Mouse (Mus musculus) ES-Bruce4 (cell line): ENCODE measurements around the gene Nr2c2. TPM values are rescaled to one million over a fixed set of nuclear protein-coding genes. Genes with fewer than 3 reads are reported as not detected.

ENCODE experiments used
- H3K27ac ChIP-seq: 2 replicates; pipeline ENCODE4 v1.5.1; 2012; ENCODE audit warnings: low read length, inconsistent platforms; ENCODE audit not compliant: insufficient read depth
- H3K27me3 ChIP-seq: 2 replicates; pipeline ENCODE4 v1.6.1; 2012; ENCODE audit warnings: mild to moderate bottlenecking, low read length, inconsistent platforms; ENCODE audit not compliant: control insufficient read depth, poor library complexity, insufficient read depth, severe bottlenecking
- H3K36me3 ChIP-seq: 2 replicates; pipeline ENCODE4 v1.6.1; 2012; ENCODE audit warnings: inconsistent platforms, mild to moderate bottlenecking, low read length, moderate library complexity; ENCODE audit not compliant: control insufficient read depth, poor library complexity, insufficient read depth, severe bottlenecking
- H3K4me1 ChIP-seq: one replicate; pipeline ENCODE4 v1.8.1; 2011; ENCODE audit warnings: low read length; ENCODE audit not compliant: control insufficient read depth, insufficient read depth
- H3K4me3 ChIP-seq: 2 replicates; pipeline ENCODE4 v1.5.1; 2011; ENCODE audit warnings: low read depth, mild to moderate bottlenecking, low read length
- H3K9ac ChIP-seq: 2 replicates; pipeline ENCODE4 v1.6.1; 2012; ENCODE audit warnings: low read depth, mild to moderate bottlenecking, inconsistent platforms; ENCODE audit not compliant: poor library complexity, severe bottlenecking
- H3K9me3 ChIP-seq: replicated peaks from 2 replicates; pipeline ENCODE4 v1.6.1; 2012; ENCODE audit warnings: mild to moderate bottlenecking, low read length, inconsistent platforms; ENCODE audit not compliant: control insufficient read depth, poor library complexity, insufficient read depth, severe bottlenecking
- CTCF ChIP-seq: IDR thresholded peaks from one replicate; pipeline ENCODE4 v1.8.1; 2011; ENCODE audit warnings: low read depth, low read length
- EP300 ChIP-seq: IDR thresholded peaks from 2 replicates; pipeline ENCODE4 v1.6.1; 2011; ENCODE audit warnings: low read depth, low read length; ENCODE audit not compliant: insufficient read depth
- POLR2A ChIP-seq: IDR thresholded peaks from one replicate; pipeline ENCODE4 v1.8.1; 2011; ENCODE audit warnings: low read length; ENCODE audit not compliant: insufficient read depth
- polyA plus RNA-seq: library from polyadenylated mRNA; stranded (reverse); fragments of >200 nt; gene quantifications from 2 replicates; pipeline ENCODE4 v1.2.4, GENCODE M21; 2011; ENCODE audit warnings: low read depth; ENCODE audit not compliant: missing spikeins, insufficient read depth, insufficient read length

Gene Nr2c2
- polyA plus RNA-seq, 1 experiment: 31.7 TPM

DNA sequence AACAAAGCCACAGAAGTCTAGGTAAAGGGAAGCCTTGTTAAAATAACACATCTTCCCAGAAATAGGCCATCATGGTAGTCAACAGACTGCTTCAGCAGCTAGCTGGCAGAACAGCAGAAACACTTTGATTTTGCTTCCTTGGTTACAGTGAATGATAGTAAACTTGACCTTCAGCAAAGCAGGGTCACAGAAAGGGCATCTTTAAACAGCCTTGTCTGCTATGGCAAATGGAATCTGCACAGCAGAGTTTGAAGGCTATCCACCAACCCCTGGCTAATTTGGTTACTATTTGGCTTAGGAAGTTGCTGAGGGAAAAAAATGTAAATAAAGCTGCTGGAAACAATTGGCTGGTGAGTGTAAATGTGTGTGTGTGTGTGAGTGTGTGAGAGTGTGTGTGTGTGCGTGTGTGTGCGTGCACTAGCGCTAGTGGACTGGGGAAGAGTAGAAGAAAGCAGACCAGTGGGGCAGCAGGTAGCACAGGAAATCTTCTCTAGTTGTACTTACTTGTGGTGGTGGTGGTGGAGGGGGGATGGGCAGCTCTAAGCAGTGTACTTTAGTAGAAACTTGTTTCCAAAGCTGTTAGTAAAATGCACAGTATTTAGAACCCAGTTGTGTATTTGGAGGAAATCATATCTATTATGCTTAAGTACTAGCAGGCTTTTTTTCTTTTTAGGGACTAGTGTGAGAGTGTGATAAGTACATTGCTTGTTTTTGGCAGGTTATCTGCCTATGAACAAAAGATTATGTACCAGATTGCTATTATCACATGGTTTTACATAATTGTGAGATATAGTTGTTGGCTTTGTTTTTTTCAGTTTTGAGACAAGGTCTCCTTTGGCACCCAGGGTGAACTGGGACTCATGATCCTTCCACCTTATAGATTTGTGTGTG lies 41.1 kb downstream of the Nr2c2 start:
- Histone ChIP-seq H3K9ac (no peak overlapping the region), H3K27ac (no peak overlapping the region), H3K4me3 (no peak overlapping the region), H3K27me3 (no peaks in the 10 kb centered on the region), H3K4me1 (no peaks in the 10 kb centered on the region), H3K9me3 (no peaks in the 10 kb centered on the region), H3K36me3 (no peaks in the 10 kb centered on the region)
- no peak for TF ChIP-seq CTCF
- no peak for TF ChIP-seq EP300
- TF ChIP-seq POLR2A: no peak

GRCm38 (mm10) chr6:92133617-92134016 lies 42.4 kb downstream of the Nr2c2 start:
- TF ChIP-seq POLR2A (no peak), CTCF (no peak), EP300 (no peak)
- H3K4me1 ChIP-seq: no peaks in the 10 kb centered on the region
- H3K4me3 ChIP-seq: no peak overlapping the region
- H3K27me3 ChIP-seq: no peaks in the 10 kb centered on the region
- H3K36me3 ChIP-seq: no peaks in the 10 kb centered on the region
- no peak overlapping the region for H3K27ac ChIP-seq
- H3K9ac ChIP-seq: no peak overlapping the region
- H3K9me3 ChIP-seq: no peaks in the 10 kb centered on the region

DNA sequence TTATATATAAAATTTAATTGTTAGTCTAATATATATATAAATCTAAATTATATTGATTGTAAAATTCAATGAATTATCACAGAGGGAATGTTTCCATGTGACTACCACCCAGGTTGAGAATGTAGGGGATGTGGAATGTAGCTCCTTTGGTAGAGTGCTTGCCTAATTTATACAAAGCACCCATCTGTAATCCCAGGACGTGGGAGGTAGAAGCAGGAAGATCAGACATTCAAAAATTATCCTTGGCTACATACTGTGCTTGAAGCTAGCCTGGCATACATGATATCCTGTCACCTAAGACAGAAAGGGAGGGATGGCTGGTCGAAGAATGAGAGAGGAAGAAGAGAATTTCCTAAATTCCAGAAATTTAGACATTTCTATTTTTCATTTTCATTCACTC lies 45.2 kb downstream of the Nr2c2 start:
- Histone ChIP-seq H3K27ac (no peak overlapping the region), H3K9me3 (no peaks in the 10 kb centered on the region), H3K27me3 (no peaks in the 10 kb centered on the region), H3K36me3 (no peaks in the 10 kb centered on the region; the same call in none of the 2 replicates), H3K4me3 (no peak overlapping the region), H3K4me1 (no peaks in the 10 kb centered on the region), H3K9ac (no peak overlapping the region)
- TF ChIP-seq CTCF (no peak), POLR2A (no peak), EP300 (no peak)

DNA sequence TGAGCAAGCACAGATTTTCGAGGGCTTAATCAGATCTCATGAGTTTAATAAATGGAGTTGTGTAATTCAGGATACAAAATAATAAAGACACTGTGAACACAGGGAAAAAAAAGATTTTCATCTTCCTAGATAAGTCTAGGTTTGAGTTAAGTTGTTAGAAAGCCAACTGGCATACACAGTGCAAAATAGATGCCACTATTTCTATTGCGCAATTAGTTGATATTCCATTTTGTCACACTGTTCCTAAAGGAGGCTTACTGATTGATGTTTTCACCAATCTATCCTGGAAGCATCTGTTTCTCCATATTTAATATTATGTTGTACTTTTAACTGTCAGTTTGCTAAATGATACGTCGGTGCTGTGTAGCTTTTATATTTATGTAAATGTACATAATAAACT lies 54.7 kb downstream of the Nr2c2 start:
- H3K9me3 ChIP-seq: no peaks in the 10 kb centered on the region
- H3K9ac ChIP-seq: no peak overlapping the region
- H3K4me3 ChIP-seq: no peak overlapping the region
- peaks cover 5% of the 10 kb centered on the region for H3K36me3 ChIP-seq
- no peaks in the 10 kb centered on the region for H3K27me3 ChIP-seq
- no peaks in the 10 kb centered on the region for H3K4me1 ChIP-seq
- TF ChIP-seq POLR2A (no peak), CTCF (no peak), EP300 (no peak)
- no peak overlapping the region for H3K27ac ChIP-seq

- peaks cover 37% of the 10 kb centered on the region for H3K36me3 ChIP-seq
- H3K9me3 ChIP-seq: no peaks in the 10 kb centered on the region
- TF ChIP-seq CTCF (no peak), EP300 (no peak), POLR2A (no peak)
- no peaks in the 10 kb centered on the region for H3K27me3 ChIP-seq
- no peak overlapping the region for H3K27ac ChIP-seq
- H3K4me3 ChIP-seq: no peak overlapping the region
- no peak overlapping the region for H3K9ac ChIP-seq
- H3K4me1 ChIP-seq: no peaks in the 10 kb centered on the region
Measured at GRCm38 (mm10) chr6:92153774-92154173, 62.6 kb downstream of the Nr2c2 start.

DNA sequence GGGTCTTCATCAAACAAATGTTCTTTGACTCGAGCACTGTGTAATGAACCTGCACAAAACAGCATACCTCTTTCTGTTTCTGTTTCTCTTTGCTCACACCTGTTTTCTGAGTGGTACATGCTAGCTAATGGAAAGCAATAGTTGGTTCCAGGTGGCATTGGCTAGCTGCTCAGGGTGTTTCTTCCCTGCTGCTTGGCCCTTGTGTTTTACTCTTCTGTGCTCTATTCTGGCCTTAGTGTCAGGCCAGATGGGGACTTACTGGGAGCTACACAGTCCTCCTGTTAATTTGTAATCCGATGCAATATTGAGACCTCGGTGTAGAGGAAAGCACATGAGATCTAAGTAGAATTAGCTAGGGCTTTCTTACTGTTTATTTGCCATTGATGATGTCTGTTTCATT lies 67.6 kb downstream of the Nr2c2 start:
- no peak overlapping the region for H3K9ac ChIP-seq
- no peaks in the 10 kb centered on the region for H3K9me3 ChIP-seq
- no peak overlapping the region for H3K4me3 ChIP-seq
- H3K4me1 ChIP-seq: no peaks in the 10 kb centered on the region
- peaks cover 72% of the 10 kb centered on the region for H3K36me3 ChIP-seq
- no peak overlapping the region for H3K27ac ChIP-seq
- TF ChIP-seq POLR2A (no peak), CTCF (no peak), EP300 (no peak)
- H3K27me3 ChIP-seq: no peaks in the 10 kb centered on the region
